Mouse (Mus musculus): ENCODE data around the gene Pald1. TPM values are rescaled to one million over a fixed set of nuclear protein-coding genes. Genes with fewer than 3 reads are reported as not detected.

The Pald1 gene
- total and polyA plus RNA-seq, 2 experiments from 2014 or later = 16.8 to 25.2 TPM

DNA sequence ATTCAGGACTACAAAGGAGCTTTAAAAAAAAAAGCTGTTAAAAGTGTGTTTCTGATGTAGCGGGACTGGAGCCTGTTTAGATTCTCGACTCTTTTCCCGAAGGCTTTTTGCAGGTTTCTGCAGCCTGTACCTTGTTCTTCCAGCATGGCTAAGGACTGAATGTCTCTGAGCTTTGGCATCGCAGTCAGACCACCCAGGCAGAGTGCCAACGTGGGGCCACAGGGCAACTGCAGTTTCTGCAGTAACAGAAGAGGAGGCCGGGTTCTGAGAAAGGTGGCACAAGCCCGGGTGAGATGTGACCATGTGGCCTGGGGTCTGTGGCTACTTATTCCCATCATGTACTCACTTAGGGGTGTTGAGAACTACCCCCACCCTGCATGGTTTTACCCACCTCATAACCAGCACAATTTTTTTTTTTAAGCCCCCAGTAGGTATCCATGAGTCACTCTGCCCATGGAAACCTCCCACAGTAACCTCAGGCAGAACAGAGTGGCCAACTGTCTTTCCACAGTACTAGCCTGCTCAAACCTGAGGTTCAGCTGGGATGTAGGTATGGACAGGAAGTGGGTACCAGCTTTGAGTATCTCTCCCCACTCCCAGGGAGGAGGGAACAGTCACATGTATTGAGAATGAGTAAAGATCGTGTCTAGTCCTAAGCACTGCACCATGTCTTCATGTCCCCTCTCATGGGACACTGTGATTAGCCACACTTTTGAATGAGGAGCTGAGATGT lies 86.5 kb downstream of the Pald1 start:
- H3K4me2 ChIP-seq (ENCODE audit: low read depth, low read length, poor library complexity, severe bottlenecking) = no peak overlapping the region
- DNase-seq (ENCODE audit: low spot score) (peak; percentile 45), ATAC-seq (ENCODE audit: low FRiP score) (no peak)
- H3K36me3 ChIP-seq (ENCODE audit: insufficient read depth, low read length) = no peaks in the 10 kb centered on the region
- no peak overlapping the region for H3K4me3 ChIP-seq (ENCODE audit: low read depth, low read length)
- H3K9ac ChIP-seq (replicated peaks; ENCODE audit: low read length, poor library complexity, severe bottlenecking) = no peak overlapping the region
- H3K4me1 ChIP-seq (ENCODE audit: insufficient read depth, low read length) = no peaks in the 10 kb centered on the region
- WGBS = 74% methylated on average over 8 of the region's 8 CpGs
- no peaks in the 10 kb centered on the region for H3K27me3 ChIP-seq (ENCODE audit: insufficient read depth, low read length)
- no peaks in the 10 kb centered on the region for H3K9me3 ChIP-seq (ENCODE audit: low read length)
- H3K27ac ChIP-seq (ENCODE audit: low read depth, low read length) = no peak overlapping the region
- TF ChIP-seq CTCF (IDR thresholded peaks at IDR 0.05) = no peak

- Histone ChIP-seq H3K4me3 (ENCODE audit: low read depth, low read length) (no peak overlapping the region), H3K4me2 (ENCODE audit: low read depth, low read length, poor library complexity, severe bottlenecking) (no peak overlapping the region), H3K4me1 (ENCODE audit: insufficient read depth, low read length) (no peaks in the 10 kb centered on the region), H3K27ac (ENCODE audit: low read depth, low read length) (no peak overlapping the region), H3K9ac (replicated peaks; ENCODE audit: low read length, poor library complexity, severe bottlenecking) (no peak overlapping the region), H3K36me3 (ENCODE audit: insufficient read depth, low read length) (no peaks in the 10 kb centered on the region), H3K9me3 (ENCODE audit: low read length) (no peaks in the 10 kb centered on the region), H3K27me3 (ENCODE audit: insufficient read depth, low read length) (no peaks in the 10 kb centered on the region)
- WGBS = 85% methylated on average over 8 of the region's 8 CpGs
- no peak for ATAC-seq (ENCODE audit: low FRiP score)
- no peak for DNase-seq (ENCODE audit: low spot score)
- TF ChIP-seq CTCF (IDR thresholded peaks at IDR 0.05) = no peak
Measured at GRCm38 (mm10) chr10:61294242-61294641, 89.1 kb downstream of the Pald1 start.

GRCm38 (mm10) chr10:61290479-61290878 lies 92.9 kb downstream of the Pald1 start:
- Histone ChIP-seq H3K9ac (replicated peaks; ENCODE audit: low read length, poor library complexity, severe bottlenecking) (no peak overlapping the region), H3K4me1 (ENCODE audit: insufficient read depth, low read length) (no peaks in the 10 kb centered on the region), H3K27ac (ENCODE audit: low read depth, low read length) (0 out of 2 replicates have a peak overlapping the region, but pooled peaks have one; percentile 12), H3K36me3 (ENCODE audit: insufficient read depth, low read length) (no peaks in the 10 kb centered on the region), H3K4me3 (ENCODE audit: low read depth, low read length) (no peak overlapping the region), H3K27me3 (ENCODE audit: insufficient read depth, low read length) (no peaks in the 10 kb centered on the region), H3K4me2 (ENCODE audit: low read depth, low read length, poor library complexity, severe bottlenecking) (no peak overlapping the region), H3K9me3 (ENCODE audit: low read length) (no peaks in the 10 kb centered on the region)
- DNase-seq (ENCODE audit: low spot score) = no peak
- TF ChIP-seq CTCF (IDR thresholded peaks at IDR 0.05) = no peak
- no peak for ATAC-seq (ENCODE audit: low FRiP score)
- 39% methylated on average over 2 of the region's 2 CpGs for WGBS

GRCm38 (mm10) chr10:61290016-61290415 lies 93.3 kb downstream of the Pald1 start:
- no peaks in the 10 kb centered on the region for H3K9me3 ChIP-seq (ENCODE audit: low read length)
- no peak overlapping the region for H3K4me3 ChIP-seq (ENCODE audit: low read depth, low read length)
- no peak overlapping the region for H3K4me2 ChIP-seq (ENCODE audit: low read depth, low read length, poor library complexity, severe bottlenecking)
- 68% methylated on average over 2 of the region's 2 CpGs for WGBS
- H3K27me3 ChIP-seq (ENCODE audit: insufficient read depth, low read length) = no peaks in the 10 kb centered on the region
- no peak overlapping the region for H3K9ac ChIP-seq (replicated peaks; ENCODE audit: low read length, poor library complexity, severe bottlenecking)
- TF ChIP-seq CTCF (IDR thresholded peaks at IDR 0.05) = no peak
- ATAC-seq (ENCODE audit: low FRiP score) (no peak), DNase-seq (ENCODE audit: low spot score) (no peak)
- no peaks in the 10 kb centered on the region for H3K36me3 ChIP-seq (ENCODE audit: insufficient read depth, low read length)
- H3K27ac ChIP-seq (ENCODE audit: low read depth, low read length) = no peak overlapping the region
- H3K4me1 ChIP-seq (ENCODE audit: insufficient read depth, low read length) = no peaks in the 10 kb centered on the region

GRCm38 (mm10) chr10:61286246-61286645 lies 97.1 kb downstream of the Pald1 start:
- Histone ChIP-seq H3K36me3 (ENCODE audit: insufficient read depth, low read length) (no peaks in the 10 kb centered on the region), H3K27me3 (ENCODE audit: insufficient read depth, low read length) (no peaks in the 10 kb centered on the region), H3K4me1 (ENCODE audit: insufficient read depth, low read length) (no peaks in the 10 kb centered on the region), H3K27ac (ENCODE audit: low read depth, low read length) (no peak overlapping the region), H3K9me3 (ENCODE audit: low read length) (no peaks in the 10 kb centered on the region), H3K4me2 (ENCODE audit: low read depth, low read length, poor library complexity, severe bottlenecking) (no peak overlapping the region), H3K4me3 (ENCODE audit: low read depth, low read length) (no peak overlapping the region), H3K9ac (replicated peaks; ENCODE audit: low read length, poor library complexity, severe bottlenecking) (no peak overlapping the region)
- ATAC-seq (ENCODE audit: low FRiP score) = no peak
- DNase-seq (ENCODE audit: low spot score) = peak; percentile 28
- TF ChIP-seq CTCF (IDR thresholded peaks at IDR 0.05) = no peak
- WGBS = 60% methylated on average over 7 of the region's 7 CpGs

- Histone ChIP-seq H3K9ac (replicated peaks; ENCODE audit: low read length, poor library complexity, severe bottlenecking) (no peak overlapping the region), H3K27ac (ENCODE audit: low read depth, low read length) (no peak overlapping the region), H3K36me3 (ENCODE audit: insufficient read depth, low read length) (no peaks in the 10 kb centered on the region), H3K4me2 (ENCODE audit: low read depth, low read length, poor library complexity, severe bottlenecking) (no peak overlapping the region), H3K27me3 (ENCODE audit: insufficient read depth, low read length) (no peaks in the 10 kb centered on the region), H3K4me3 (ENCODE audit: low read depth, low read length) (no peak overlapping the region), H3K4me1 (ENCODE audit: insufficient read depth, low read length) (no peaks in the 10 kb centered on the region), H3K9me3 (ENCODE audit: low read length) (no peaks in the 10 kb centered on the region)
- no peak for TF ChIP-seq CTCF (IDR thresholded peaks at IDR 0.05)
- ATAC-seq (ENCODE audit: low FRiP score) = no peak
- peak; percentile 77 for DNase-seq (ENCODE audit: low spot score)
- WGBS = 73% methylated on average over 11 of the region's 11 CpGs
Measured at GRCm38 (mm10) chr10:61285271-61285670, 98.1 kb downstream of the Pald1 start.
